Mouse (Mus musculus): ENCODE results near the gene Acsl5. TPM values are rescaled to one million over a fixed set of nuclear protein-coding genes. Genes with fewer than 3 reads are reported as not detected.

The Acsl5 gene
- polyA plus RNA-seq, 1 experiment from 2014 or later, result 34.8 TPM

DNA sequence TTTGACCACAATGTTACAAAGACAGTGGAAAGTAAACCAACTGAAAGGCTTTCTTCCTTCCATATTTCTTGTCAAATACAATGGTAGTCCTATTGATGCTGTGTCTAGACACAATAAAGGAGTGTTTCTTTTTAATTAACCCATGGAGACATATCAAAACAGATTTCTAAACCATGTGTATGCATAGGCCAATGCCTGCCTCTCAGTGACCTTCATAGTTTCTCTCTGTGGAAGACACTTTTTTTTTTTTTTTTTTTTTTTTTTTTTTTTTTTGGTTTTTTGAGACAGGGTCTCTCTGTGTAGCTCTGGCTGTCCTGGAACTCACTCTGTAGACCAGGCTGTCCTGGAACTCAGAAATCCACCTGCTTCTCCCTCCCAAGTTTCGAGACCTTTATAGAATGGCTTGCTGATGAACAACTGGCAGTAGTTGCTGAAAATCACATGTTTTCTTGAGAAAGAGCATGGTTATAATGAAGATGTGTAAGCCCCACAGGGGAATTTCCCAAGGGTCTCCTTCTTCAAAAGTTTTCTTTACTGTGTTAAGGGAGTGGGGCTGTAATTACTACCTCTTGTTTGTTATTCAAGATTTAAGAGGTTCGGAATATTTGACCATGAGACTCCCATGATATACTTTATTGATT lies 40.6 kb downstream of the Acsl5 start:
- Histone ChIP-seq H3K9me3 (no peaks in the 10 kb centered on the region), H3K4me3 (no peak overlapping the region), H3K4me1 (peaks cover 6% of the 10 kb centered on the region), H3K36me3 (peaks cover 26% of the 10 kb centered on the region), H3K27me3 (no peaks in the 10 kb centered on the region), H3K9ac (no peak overlapping the region), H3K4me2 (no peak overlapping the region), H3K27ac (no peak overlapping the region)
- no peak for ATAC-seq (ENCODE audit: insufficient number of reproducible peaks, insufficient read depth, low FRiP score, low TSS enrichment, low read depth)
- WGBS, result 86% methylated on average over 2 of the region's 2 CpGs

DNA sequence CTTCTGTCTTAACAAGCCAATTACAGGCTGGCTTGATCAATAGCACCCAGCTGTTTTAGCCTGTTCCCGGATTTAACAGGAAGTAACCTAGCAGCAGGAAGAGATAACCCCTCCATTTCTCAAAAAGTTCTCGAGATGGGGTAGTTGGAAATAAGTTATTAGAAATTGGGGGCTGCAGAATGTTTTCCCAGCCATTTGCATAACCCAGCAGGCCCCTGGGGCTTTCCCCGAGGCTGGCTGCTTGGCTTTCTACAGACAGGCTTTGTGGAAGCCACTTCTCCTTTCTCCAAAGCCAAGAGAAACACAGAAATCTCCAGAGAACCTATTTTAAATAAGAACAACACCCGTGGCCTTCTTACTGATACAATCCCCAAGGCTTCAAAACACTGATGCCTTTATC lies 41.4 kb downstream of the Acsl5 start:
- H3K4me1 ChIP-seq, result peaks cover 6% of the 10 kb centered on the region
- no peak for ATAC-seq (ENCODE audit: insufficient number of reproducible peaks, insufficient read depth, low FRiP score, low TSS enrichment, low read depth)
- 27% methylated on average over 4 of the region's 4 CpGs for WGBS

DNA sequence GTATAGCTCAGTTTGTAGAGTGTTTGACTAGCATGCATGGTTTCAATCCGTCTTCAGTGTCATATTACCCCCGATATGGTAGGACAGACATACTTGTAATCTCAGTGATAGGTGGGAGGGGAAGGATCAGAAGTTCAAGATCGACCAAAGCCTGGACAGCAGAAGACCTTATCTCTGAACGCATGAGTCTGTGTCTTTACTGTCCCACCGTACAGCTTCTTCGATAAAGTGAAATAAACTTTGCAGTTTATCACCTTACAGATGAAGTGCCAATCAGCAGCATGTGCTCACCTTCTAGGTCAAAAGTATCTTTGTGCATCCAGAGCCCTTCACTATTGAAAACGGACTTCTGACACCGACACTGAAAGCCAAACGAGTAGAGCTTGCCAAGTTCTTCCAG lies 43.3 kb downstream of the Acsl5 start:
- H3K9me3 ChIP-seq, result no peaks in the 10 kb centered on the region
- peaks cover 45% of the 10 kb centered on the region for H3K36me3 ChIP-seq
- H3K4me3 ChIP-seq, result no peak overlapping the region
- 85% methylated on average over 9 of the region's 9 CpGs for WGBS
- no peaks in the 10 kb centered on the region for H3K27me3 ChIP-seq
- no peak overlapping the region for H3K27ac ChIP-seq
- H3K4me2 ChIP-seq, result no peak overlapping the region
- no peak overlapping the region for H3K9ac ChIP-seq
- ATAC-seq (ENCODE audit: insufficient number of reproducible peaks, insufficient read depth, low FRiP score, low TSS enrichment, low read depth), result no peak
- peaks cover 6% of the 10 kb centered on the region for H3K4me1 ChIP-seq

More for the DNA sequence above, 41.4 kb downstream of the Acsl5 start:
- Histone ChIP-seq H3K4me2 (no peak overlapping the region), H3K27me3 (no peaks in the 10 kb centered on the region), H3K9ac (no peak overlapping the region), H3K27ac (no peak overlapping the region), H3K36me3 (peaks cover 31% of the 10 kb centered on the region), H3K9me3 (no peaks in the 10 kb centered on the region), H3K4me3 (no peak overlapping the region)

- peaks cover 50% of the 10 kb centered on the region for H3K36me3 ChIP-seq
- H3K4me1 ChIP-seq, result peaks cover 6% of the 10 kb centered on the region
- no peak for ATAC-seq (ENCODE audit: insufficient number of reproducible peaks, insufficient read depth, low FRiP score, low TSS enrichment, low read depth)
- WGBS, result 86% methylated on average over 3 of the region's 3 CpGs
- H3K4me3 ChIP-seq, result no peak overlapping the region
- H3K27me3 ChIP-seq, result no peaks in the 10 kb centered on the region
- no peak overlapping the region for H3K4me2 ChIP-seq
- H3K27ac ChIP-seq, result no peak overlapping the region
- H3K9ac ChIP-seq, result no peak overlapping the region
- no peaks in the 10 kb centered on the region for H3K9me3 ChIP-seq
Observed at GRCm38 (mm10) chr19:55295556-55295955, 43.8 kb downstream of the Acsl5 start.

DNA sequence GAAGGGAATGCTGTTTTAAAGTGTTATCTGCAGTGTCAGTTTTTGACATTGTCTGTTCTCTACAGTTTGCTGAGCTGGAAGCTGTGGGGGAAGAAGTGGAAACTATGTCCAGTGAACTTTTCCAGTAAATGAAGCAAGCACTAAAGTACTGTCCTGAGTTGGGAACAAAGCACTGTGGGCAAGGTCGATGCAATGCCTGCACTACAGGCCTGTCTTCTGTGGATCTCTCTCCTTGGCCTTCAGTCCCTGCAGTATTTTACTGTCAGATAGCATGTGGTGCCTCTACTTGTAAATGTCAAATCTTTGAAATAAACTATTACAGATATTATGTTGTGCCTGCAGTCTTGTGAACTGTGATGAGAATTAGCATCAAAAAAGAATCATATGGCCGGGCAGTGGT lies 44.6 kb downstream of the Acsl5 start:
- WGBS, result 92% methylated on average over 2 of the region's 2 CpGs
- Histone ChIP-seq H3K9ac (no peak overlapping the region), H3K36me3 (peaks cover 57% of the 10 kb centered on the region), H3K4me2 (no peak overlapping the region), H3K4me1 (peaks cover 6% of the 10 kb centered on the region), H3K27ac (no peak overlapping the region), H3K27me3 (no peaks in the 10 kb centered on the region), H3K4me3 (no peak overlapping the region), H3K9me3 (no peaks in the 10 kb centered on the region)
- no peak for ATAC-seq (ENCODE audit: insufficient number of reproducible peaks, insufficient read depth, low FRiP score, low TSS enrichment, low read depth)

DNA sequence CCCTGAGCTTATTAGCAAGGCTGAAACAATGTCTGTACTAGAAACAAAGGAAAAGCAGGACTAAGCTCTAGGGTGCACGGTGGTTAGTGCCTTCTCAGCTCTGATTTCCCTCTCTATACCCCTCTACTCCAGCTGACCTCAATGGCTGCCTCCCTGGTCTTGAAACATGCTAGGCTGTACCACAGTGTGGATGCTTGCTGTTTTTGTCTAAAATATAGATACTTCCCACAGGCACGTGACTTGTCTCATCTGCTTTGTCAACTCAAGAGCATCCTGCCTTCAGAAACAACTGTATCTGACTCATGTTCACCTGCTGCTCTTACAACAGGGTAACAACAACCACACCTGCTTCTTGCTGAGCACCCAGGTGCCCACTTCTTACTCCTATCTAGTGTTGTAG lies 45.8 kb downstream of the Acsl5 start:
- no peak for ATAC-seq (ENCODE audit: insufficient number of reproducible peaks, insufficient read depth, low FRiP score, low TSS enrichment, low read depth)
- Histone ChIP-seq H3K36me3 (peaks cover 69% of the 10 kb centered on the region), H3K9me3 (no peaks in the 10 kb centered on the region), H3K4me1 (peaks cover 6% of the 10 kb centered on the region), H3K9ac (no peak overlapping the region), H3K4me3 (no peak overlapping the region), H3K27ac (no peak overlapping the region), H3K27me3 (no peaks in the 10 kb centered on the region), H3K4me2 (no peak overlapping the region)
- 91% methylated on average over 2 of the region's 2 CpGs for WGBS

GRCm38 (mm10) chr19:55297961-55298360 lies 46.2 kb downstream of the Acsl5 start:
- H3K27me3 ChIP-seq, result no peaks in the 10 kb centered on the region
- H3K9me3 ChIP-seq, result no peaks in the 10 kb centered on the region
- no peak overlapping the region for H3K4me2 ChIP-seq
- no peak overlapping the region for H3K9ac ChIP-seq
- no peak for ATAC-seq (ENCODE audit: insufficient number of reproducible peaks, insufficient read depth, low FRiP score, low TSS enrichment, low read depth)
- no peak overlapping the region for H3K27ac ChIP-seq
- H3K4me3 ChIP-seq, result no peak overlapping the region
- H3K36me3 ChIP-seq, result peaks cover 74% of the 10 kb centered on the region
- peaks cover 6% of the 10 kb centered on the region for H3K4me1 ChIP-seq
- 82% methylated on average over 5 of the region's 5 CpGs for WGBS

- no peak overlapping the region for H3K27ac ChIP-seq
- no peak overlapping the region for H3K4me3 ChIP-seq
- no peak overlapping the region for H3K9ac ChIP-seq
- H3K4me2 ChIP-seq, result no peak overlapping the region
- no peaks in the 10 kb centered on the region for H3K4me1 ChIP-seq
- no peak for ATAC-seq (ENCODE audit: insufficient number of reproducible peaks, insufficient read depth, low FRiP score, low TSS enrichment, low read depth)
- WGBS, result 92% methylated on average over 1 of the region's 1 CpGs
- H3K9me3 ChIP-seq, result no peaks in the 10 kb centered on the region
- H3K27me3 ChIP-seq, result no peaks in the 10 kb centered on the region
- peaks cover 88% of the 10 kb centered on the region for H3K36me3 ChIP-seq
Observed at GRCm38 (mm10) chr19:55299378-55299777, 47.6 kb downstream of the Acsl5 start.

GRCm38 (mm10) chr19:55300525-55300924 lies 48.8 kb downstream of the Acsl5 start:
- Histone ChIP-seq H3K36me3 (peaks cover 82% of the 10 kb centered on the region), H3K4me1 (no peaks in the 10 kb centered on the region), H3K27me3 (no peaks in the 10 kb centered on the region), H3K9ac (no peak overlapping the region), H3K4me3 (no peak overlapping the region), H3K4me2 (no peak overlapping the region), H3K27ac (no peak overlapping the region), H3K9me3 (no peaks in the 10 kb centered on the region)
- 91% methylated on average over 3 of the region's 3 CpGs for WGBS
- ATAC-seq (ENCODE audit: insufficient number of reproducible peaks, insufficient read depth, low FRiP score, low TSS enrichment, low read depth), result no peak

GRCm38 (mm10) chr19:55305024-55305423 lies 53.3 kb downstream of the Acsl5 start:
- Histone ChIP-seq H3K36me3 (peaks cover 78% of the 10 kb centered on the region), H3K9ac (no peak overlapping the region), H3K4me1 (no peaks in the 10 kb centered on the region), H3K4me3 (no peak overlapping the region), H3K9me3 (no peaks in the 10 kb centered on the region), H3K4me2 (no peak overlapping the region), H3K27me3 (no peaks in the 10 kb centered on the region), H3K27ac (no peak overlapping the region)
- no peak for ATAC-seq (ENCODE audit: insufficient number of reproducible peaks, insufficient read depth, low FRiP score, low TSS enrichment, low read depth)

- WGBS, result 90% methylated on average over 8 of the region's 8 CpGs
- Histone ChIP-seq H3K27me3 (no peaks in the 10 kb centered on the region), H3K4me2 (no peak overlapping the region), H3K4me3 (no peak overlapping the region), H3K4me1 (peaks cover 23% of the 10 kb centered on the region), H3K36me3 (peaks cover 53% of the 10 kb centered on the region), H3K9me3 (no peaks in the 10 kb centered on the region), H3K27ac (no peak overlapping the region), H3K9ac (no peak overlapping the region)
- ATAC-seq (ENCODE audit: insufficient number of reproducible peaks, insufficient read depth, low FRiP score, low TSS enrichment, low read depth), result no peak
Observed at GRCm38 (mm10) chr19:55311874-55312273, 60.1 kb downstream of the Acsl5 start.

DNA sequence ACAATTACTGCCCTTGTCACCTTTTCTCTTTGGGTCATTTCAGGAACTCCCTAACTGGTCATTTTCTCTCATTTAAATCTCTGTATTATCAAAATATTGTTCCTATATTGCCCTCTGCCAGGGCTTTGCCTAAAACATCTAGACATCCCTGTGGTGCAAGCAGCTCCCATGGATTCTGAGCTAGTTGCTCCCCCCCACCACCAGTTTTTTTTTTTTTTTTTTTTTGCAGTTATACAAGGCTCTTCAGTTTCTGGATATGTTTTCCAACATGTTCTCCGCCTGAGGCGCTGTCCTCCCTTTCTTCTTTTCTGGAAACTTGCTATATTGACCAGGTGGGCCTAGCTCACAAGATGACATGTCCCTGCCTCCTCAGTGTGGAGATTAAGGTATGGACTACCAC lies 61.9 kb downstream of the Acsl5 start:
- H3K27me3 ChIP-seq, result no peaks in the 10 kb centered on the region
- no peak overlapping the region for H3K4me3 ChIP-seq
- no peak overlapping the region for H3K27ac ChIP-seq
- no peak overlapping the region for H3K4me2 ChIP-seq
- H3K9ac ChIP-seq, result no peak overlapping the region
- ATAC-seq (ENCODE audit: insufficient number of reproducible peaks, insufficient read depth, low FRiP score, low TSS enrichment, low read depth), result no peak
- WGBS, result 94% methylated on average over 2 of the region's 2 CpGs
- H3K4me1 ChIP-seq, result peaks cover 32% of the 10 kb centered on the region
- H3K36me3 ChIP-seq, result peaks cover 40% of the 10 kb centered on the region
- no peaks in the 10 kb centered on the region for H3K9me3 ChIP-seq

All from embryonic facial prominence, embryonic 13.5 days (tissue).